Mouse (Mus musculus) heart, embryonic 10.5 days (tissue): ENCODE results near the gene Pa2g4. TPM values are rescaled to one million over a fixed set of nuclear protein-coding genes. Genes with fewer than 3 reads are reported as not detected.
"Not testable (repeated sequence)": the region's sequence is repeated elsewhere in the genome, so short reads cannot be mapped to it uniquely, and the experiment has no call there.

Source experiments
- DNase-seq: peaks from one replicate; pipeline ENCODE4 v3.0.0-alpha.2; 2017; ENCODE audit warnings: low spot score
- H3K27ac ChIP-seq: fragments of 300-500 bp; sonication (generic); 2 replicates; pipeline ENCODE4 v1.5.1; 2016; ENCODE audit warnings: mild to moderate bottlenecking
- H3K27me3 ChIP-seq: fragments of 300-500 bp; sonication (generic); 2 replicates; pipeline ENCODE4 v1.6.1; 2016; ENCODE audit warnings: mild to moderate bottlenecking; ENCODE audit not compliant: poor library complexity, insufficient read depth, severe bottlenecking
- H3K36me3 ChIP-seq: fragments of 300-500 bp; sonication (generic); 2 replicates; pipeline ENCODE4 v1.6.1; 2016; ENCODE audit warnings: mild to moderate bottlenecking, moderate library complexity
- H3K4me1 ChIP-seq: fragments of 300-500 bp; sonication (generic); 2 replicates; pipeline ENCODE4 v1.6.1; 2016; ENCODE audit warnings: mild to moderate bottlenecking
- H3K4me3 ChIP-seq: fragments of 300-500 bp; sonication (generic); 2 replicates; pipeline ENCODE4 v1.5.1; 2016; ENCODE audit warnings: mild to moderate bottlenecking, moderate library complexity
- H3K9me3 ChIP-seq: fragments of 300-500 bp; sonication (generic); 2 replicates; pipeline ENCODE4 v1.6.1; 2016; ENCODE audit warnings: mild to moderate bottlenecking, moderate library complexity
- WGBS: fragments of 180-500 bp; shearing (Covaris S2); methylation state at CpG from one replicate; pipeline ENCODE4 v1.1.7; 2016; 5-methylcytosine and 5-hydroxymethylcytosine counted together
- polyA plus RNA-seq: library from polyadenylated mRNA; unstranded; fragments of >200 nt; fragmentation: Nextera tagmentation; extraction: Ambion mirVana; gene quantifications from 2 replicates; pipeline ENCODE4 v1.2.1, GENCODE M21; 2016

Pa2g4 gene
- polyA plus RNA-seq = 168 and 225 TPM in 2 replicates

GRCm38 (mm10) chr10:128565788-128566531 lies at the start of gene Pa2g4:
Pa2g4 (minus strand) TSS chr10:128565987.
- Histone ChIP-seq H3K27me3 (0 out of 2 replicates have a peak, but pooled peaks cover 2% of the 10 kb centered on the region), H3K9me3 (no peaks in the 10 kb centered on the region), H3K36me3 (peaks cover 37% of the 10 kb centered on the region), H3K4me3 (peak within 1 kb of the TSS; percentile 87), H3K4me1 (peaks cover 16% of the 10 kb centered on the region), H3K27ac (peak within 1 kb of the TSS; percentile 92)
- DNase-seq = peak; percentile 100
- under 1% methylated on average over 58 of the region's 58 CpGs for WGBS

GRCm38 (mm10) chr10:128614934-128615333 lies 49.1 kb upstream of the Pa2g4 start:
- H3K27ac ChIP-seq = no peak overlapping the region
- no peaks in the 10 kb centered on the region; the same call in 1 of the 2 replicates for H3K27me3 ChIP-seq
- 0 out of 2 replicates have a peak, but pooled peaks cover 5% of the 10 kb centered on the region for H3K4me1 ChIP-seq
- no peak overlapping the region for H3K4me3 ChIP-seq
- DNase-seq = no peak
- H3K36me3 ChIP-seq = no peaks in the 10 kb centered on the region
- 64% methylated on average over 3 of the region's 3 CpGs for WGBS
- H3K9me3 ChIP-seq = no peaks in the 10 kb centered on the region

GRCm38 (mm10) chr10:128613820-128614219 lies 48.0 kb upstream of the Pa2g4 start:
- WGBS = 71% methylated on average over 4 of the region's 4 CpGs
- not testable (repeated sequence) for H3K27ac ChIP-seq, H3K4me3 ChIP-seq, H3K9me3 ChIP-seq, DNase-seq, H3K4me1 ChIP-seq, H3K27me3 ChIP-seq, H3K36me3 ChIP-seq

- Histone ChIP-seq H3K27me3 (no peaks in the 10 kb centered on the region; the same call in 1 of the 2 replicates), H3K9me3 (no peaks in the 10 kb centered on the region), H3K4me3 (no peak overlapping the region), H3K36me3 (no peaks in the 10 kb centered on the region), H3K4me1 (0 out of 2 replicates have a peak, but pooled peaks cover 5% of the 10 kb centered on the region), H3K27ac (no peak overlapping the region)
- WGBS = 41% methylated on average over 6 of the region's 6 CpGs
- no peak for DNase-seq
Observed at GRCm38 (mm10) chr10:128613154-128613440, 47.3 kb upstream of the Pa2g4 start.

GRCm38 (mm10) chr10:128612433-128613153 lies 46.8 kb upstream of the Pa2g4 start:
- Histone ChIP-seq H3K9me3 (no peaks in the 10 kb centered on the region), H3K36me3 (no peaks in the 10 kb centered on the region), H3K4me3 (peak overlapping the region; percentile 8), H3K27me3 (no peaks in the 10 kb centered on the region; the same call in 1 of the 2 replicates), H3K4me1 (0 out of 2 replicates have a peak, but pooled peaks cover 5% of the 10 kb centered on the region), H3K27ac (no peak overlapping the region)
- peak; percentile 89 for DNase-seq
- WGBS = 15% methylated on average over 16 of the region's 16 CpGs

GRCm38 (mm10) chr10:128606483-128606882 lies 40.7 kb upstream of the Pa2g4 start:
- WGBS = 38% methylated on average over 2 of the region's 2 CpGs
- no peaks in the 10 kb centered on the region for H3K27me3 ChIP-seq
- H3K27ac ChIP-seq = no peak overlapping the region
- no peak overlapping the region for H3K4me3 ChIP-seq
- no peaks in the 10 kb centered on the region for H3K36me3 ChIP-seq
- H3K9me3 ChIP-seq = no peaks in the 10 kb centered on the region
- DNase-seq = no peak
- H3K4me1 ChIP-seq = peaks cover 18% of the 10 kb centered on the region

- no peaks in the 10 kb centered on the region for H3K9me3 ChIP-seq
- no peak for DNase-seq
- no peaks in the 10 kb centered on the region for H3K27me3 ChIP-seq
- no peak overlapping the region for H3K4me3 ChIP-seq
- WGBS = 76% methylated on average over 4 of the region's 4 CpGs
- H3K4me1 ChIP-seq = peaks cover 13% of the 10 kb centered on the region
- H3K36me3 ChIP-seq = no peaks in the 10 kb centered on the region
- no peak overlapping the region for H3K27ac ChIP-seq
Observed at GRCm38 (mm10) chr10:128602470-128603128, 36.8 kb upstream of the Pa2g4 start.

- H3K36me3 ChIP-seq = no peaks in the 10 kb centered on the region
- H3K27ac ChIP-seq = no peak overlapping the region
- no peak overlapping the region for H3K4me3 ChIP-seq
- 89% methylated on average over 1 of the region's 1 CpGs for WGBS
- DNase-seq = no peak
- H3K27me3 ChIP-seq = no peaks in the 10 kb centered on the region
- peaks cover 12% of the 10 kb centered on the region for H3K4me1 ChIP-seq
- H3K9me3 ChIP-seq = no peaks in the 10 kb centered on the region
Observed at GRCm38 (mm10) chr10:128601499-128601898, 35.7 kb upstream of the Pa2g4 start.

GRCm38 (mm10) chr10:128598476-128598875 lies 32.7 kb upstream of the Pa2g4 start:
- Histone ChIP-seq H3K9me3 (no peaks in the 10 kb centered on the region), H3K27me3 (no peaks in the 10 kb centered on the region), H3K4me1 (no peaks in the 10 kb centered on the region), H3K4me3 (no peak overlapping the region), H3K27ac (no peak overlapping the region), H3K36me3 (no peaks in the 10 kb centered on the region)
- WGBS = 72% methylated on average over 2 of the region's 2 CpGs
- DNase-seq = no peak

- Histone ChIP-seq H3K36me3 (no peaks in the 10 kb centered on the region), H3K27me3 (peaks cover 19% of the 10 kb centered on the region), H3K27ac (no peak overlapping the region), H3K9me3 (no peaks in the 10 kb centered on the region), H3K4me1 (peaks cover 24% of the 10 kb centered on the region), H3K4me3 (no peak overlapping the region)
- 63% methylated on average over 5 of the region's 5 CpGs for WGBS
- DNase-seq = no peak
Observed at GRCm38 (mm10) chr10:128592797-128593196, 27.0 kb upstream of the Pa2g4 start.

- H3K27me3 ChIP-seq = peaks cover 33% of the 10 kb centered on the region
- H3K36me3 ChIP-seq = no peaks in the 10 kb centered on the region
- 50% methylated on average over 6 of the region's 6 CpGs for WGBS
- no peak overlapping the region for H3K27ac ChIP-seq
- no peaks in the 10 kb centered on the region for H3K9me3 ChIP-seq
- no peak overlapping the region for H3K4me3 ChIP-seq
- H3K4me1 ChIP-seq = peaks cover 34% of the 10 kb centered on the region
- DNase-seq = no peak
Observed at GRCm38 (mm10) chr10:128591436-128591835, 25.6 kb upstream of the Pa2g4 start.

GRCm38 (mm10) chr10:128590193-128590690 lies 24.5 kb upstream of the Pa2g4 start:
- WGBS = 1% methylated on average over 43 of the region's 43 CpGs
- H3K9me3 ChIP-seq = no peaks in the 10 kb centered on the region
- H3K36me3 ChIP-seq = no peaks in the 10 kb centered on the region
- H3K27me3 ChIP-seq = peaks cover 44% of the 10 kb centered on the region
- peak overlapping the region; percentile 83 for H3K27ac ChIP-seq
- peaks cover 34% of the 10 kb centered on the region for H3K4me1 ChIP-seq
- no peak for DNase-seq
- peak overlapping the region; percentile 86 for H3K4me3 ChIP-seq
